Mouse (Mus musculus) yolk sac, embryonic 10.5 days (tissue): ENCODE data around the gene AW551984.

Source experiments
- DNase-seq: peaks from one replicate; pipeline ENCODE4 v3.0.0-alpha.2; 2017; ENCODE audit warnings: low spot score

The AW551984 gene

DNA sequence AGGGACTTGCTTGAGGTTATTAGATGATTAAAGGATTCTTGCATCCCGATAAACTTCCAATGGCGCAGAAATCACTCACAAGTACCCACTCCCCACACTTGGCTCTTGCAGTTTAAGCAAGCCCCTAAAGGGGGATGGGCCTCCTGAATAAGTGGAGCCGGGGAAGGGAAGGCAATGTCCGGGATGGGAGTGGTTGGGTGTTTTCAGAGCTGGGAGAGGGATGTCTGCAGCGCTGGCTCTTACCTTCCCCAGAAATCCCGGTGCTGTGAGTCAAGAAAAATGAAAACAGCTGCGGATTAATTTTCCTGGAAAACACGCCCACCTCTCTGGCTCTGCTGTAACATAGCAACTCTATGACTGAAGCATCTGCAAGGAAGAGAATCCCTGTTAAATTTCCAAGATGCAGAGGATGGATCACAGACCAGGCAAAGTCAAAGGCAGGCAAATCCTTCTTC is at the start of gene AW551984:
AW551984 (minus strand) TSS at position 405 of the 455 bp plus-strand sequence.
- DNase-seq = peak; percentile 16

DNA sequence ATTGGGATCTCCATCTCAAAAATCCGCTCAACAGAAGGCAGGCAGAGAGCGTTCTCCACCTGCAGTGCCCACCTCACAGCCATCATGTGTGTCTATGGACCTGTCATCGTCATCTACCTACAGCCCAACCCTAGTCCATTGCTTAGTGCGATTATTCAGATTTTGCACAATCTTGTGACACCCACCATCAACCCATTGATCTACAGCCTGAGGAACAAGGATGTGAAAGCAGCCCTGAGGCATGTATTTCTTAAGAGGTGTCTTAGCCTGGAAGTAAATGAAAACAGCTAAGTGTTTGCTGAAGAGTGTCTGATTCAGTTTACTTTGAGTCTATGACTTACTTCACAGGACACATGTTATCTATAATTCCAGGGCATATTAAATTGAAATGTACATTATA is 43.2 kb upstream of the AW551984 start:
- no peak for DNase-seq

DNA sequence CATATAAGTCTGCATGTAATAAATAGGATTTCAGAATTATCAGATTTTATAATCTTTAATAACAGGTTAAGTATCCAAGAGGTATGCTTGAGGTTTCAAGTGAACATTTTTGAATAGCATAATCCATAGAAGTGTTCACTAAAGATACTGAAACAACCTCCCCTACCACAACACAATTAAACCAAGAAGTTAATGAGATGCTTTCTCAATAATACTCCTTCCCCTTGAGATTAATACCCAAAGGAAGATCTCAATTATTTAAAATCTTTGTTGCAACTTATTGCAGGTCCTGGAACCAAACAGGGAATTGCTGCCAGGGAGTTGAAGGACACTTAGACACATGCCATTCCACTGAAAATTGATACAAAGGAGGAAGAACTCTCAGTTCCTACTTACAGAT is 40.6 kb upstream of the AW551984 start, which contains the start of gene Olfr961:
Olfr961 (plus strand) TSS at position 301 of the 400 bp plus-strand sequence.
- DNase-seq = no peak

DNA sequence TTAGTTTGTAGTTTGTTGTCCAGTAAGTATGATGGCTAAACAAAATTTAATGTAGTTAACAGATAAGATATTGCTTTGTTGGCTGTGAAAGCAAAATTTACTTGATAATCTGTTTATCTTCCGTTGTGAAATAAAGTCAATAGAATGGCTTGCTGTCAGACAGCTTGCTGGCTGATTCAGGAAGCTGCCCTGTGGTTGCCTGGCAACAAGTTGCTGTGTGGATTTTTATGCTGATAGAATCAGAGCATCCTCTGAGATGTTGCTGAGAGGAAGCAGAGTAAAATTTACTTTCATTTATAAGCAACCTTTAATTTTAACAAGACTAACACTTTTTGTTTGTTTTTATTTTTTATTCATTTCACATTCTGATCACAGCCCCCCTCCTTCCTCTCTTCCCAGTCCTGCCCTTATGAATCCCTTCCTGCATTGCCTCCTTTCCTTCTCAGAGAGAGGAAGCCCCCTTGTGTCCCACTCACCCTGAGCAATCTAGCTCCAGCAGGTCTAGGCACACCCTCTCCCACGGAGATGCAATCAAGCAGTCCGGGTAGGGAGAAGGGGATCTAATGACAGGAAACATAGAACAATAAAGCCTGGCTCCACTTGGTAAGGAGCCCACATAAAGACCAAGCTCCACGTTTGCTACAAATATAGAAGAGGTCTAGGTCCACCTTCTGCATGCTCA is 29.9 kb upstream of the AW551984 start:
- DNase-seq = no peak

DNA sequence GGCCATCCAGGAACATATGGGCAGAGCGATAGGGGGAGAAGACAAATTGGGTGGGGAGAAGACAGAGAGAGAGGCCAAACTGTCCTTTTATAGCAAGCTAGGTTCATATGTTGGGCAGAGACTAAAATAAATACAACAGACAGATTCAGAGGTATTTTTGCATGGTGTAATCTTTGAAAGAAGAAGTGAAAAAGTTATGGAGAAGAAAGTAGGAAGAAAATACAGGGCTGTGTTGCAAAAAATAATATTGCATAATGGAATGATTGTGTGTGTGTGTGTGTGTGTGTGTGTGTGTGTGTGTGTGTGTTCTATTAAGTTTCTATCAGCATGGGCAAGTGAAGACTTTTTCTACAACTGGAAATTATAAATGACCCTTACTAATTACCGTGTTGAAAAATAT is 24.9 kb upstream of the AW551984 start:
- no peak for DNase-seq

DNA sequence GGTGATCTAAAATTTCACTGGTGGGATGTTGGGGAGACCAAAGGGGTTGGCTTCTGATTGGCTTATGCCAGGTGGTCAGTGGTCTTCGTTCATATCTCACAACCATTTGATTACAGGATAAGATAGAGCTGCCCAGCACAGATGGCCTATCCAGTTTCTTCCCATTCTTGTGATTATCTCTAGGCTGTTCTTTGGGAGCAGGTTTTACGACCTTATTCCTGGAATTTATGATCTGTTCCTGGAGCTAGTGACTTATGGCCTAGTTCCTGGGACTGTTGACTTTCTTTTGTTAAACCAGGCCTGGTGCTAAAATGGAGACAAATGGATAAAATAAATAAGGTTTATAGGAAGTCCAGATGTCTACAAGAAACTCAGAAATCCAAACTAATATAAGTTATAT is 20.5 kb upstream of the AW551984 start:
- no peak for DNase-seq

DNA sequence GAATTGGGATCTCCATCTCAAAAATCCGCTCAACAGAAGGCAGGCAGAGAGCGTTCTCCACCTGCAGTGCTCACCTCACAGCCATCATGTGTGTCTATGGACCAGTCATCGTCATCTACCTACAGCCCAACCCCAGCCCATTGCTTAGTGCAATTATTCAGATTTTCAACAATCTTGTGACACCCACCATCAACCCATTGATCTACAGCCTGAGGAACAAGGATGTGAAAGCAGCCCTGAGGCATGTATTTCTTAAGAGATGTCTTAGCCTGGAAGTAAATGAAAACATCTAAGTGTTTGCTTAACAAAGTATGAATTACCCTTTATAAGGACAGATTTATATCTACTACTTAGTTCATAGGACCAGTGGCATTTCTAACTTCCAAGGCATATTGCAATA is 19.6 kb upstream of the AW551984 start:
- no peak for DNase-seq

DNA sequence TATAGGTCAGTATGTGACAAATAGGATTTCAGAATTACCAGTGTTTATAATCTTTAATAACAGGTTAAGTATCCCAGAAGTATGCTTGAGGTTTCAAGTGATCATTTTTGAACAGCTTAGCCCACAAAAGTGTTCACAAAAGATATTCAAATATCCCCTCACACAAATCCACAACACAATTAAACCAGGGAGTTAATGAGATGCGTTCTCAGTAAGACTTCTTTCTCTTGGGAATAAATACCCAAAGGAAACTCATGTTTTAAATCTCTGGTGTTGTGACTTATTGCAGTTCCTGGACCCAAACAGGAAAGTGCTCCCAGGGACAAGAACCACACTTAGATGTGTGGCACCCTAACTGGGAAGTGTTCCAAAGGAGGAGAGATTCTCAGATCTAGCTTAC is 16.9 kb upstream of the AW551984 start, which contains the start of gene Olfr960:
Olfr960 (plus strand) TSS at position 301 of the 400 bp plus-strand sequence.
- DNase-seq = no peak

DNA sequence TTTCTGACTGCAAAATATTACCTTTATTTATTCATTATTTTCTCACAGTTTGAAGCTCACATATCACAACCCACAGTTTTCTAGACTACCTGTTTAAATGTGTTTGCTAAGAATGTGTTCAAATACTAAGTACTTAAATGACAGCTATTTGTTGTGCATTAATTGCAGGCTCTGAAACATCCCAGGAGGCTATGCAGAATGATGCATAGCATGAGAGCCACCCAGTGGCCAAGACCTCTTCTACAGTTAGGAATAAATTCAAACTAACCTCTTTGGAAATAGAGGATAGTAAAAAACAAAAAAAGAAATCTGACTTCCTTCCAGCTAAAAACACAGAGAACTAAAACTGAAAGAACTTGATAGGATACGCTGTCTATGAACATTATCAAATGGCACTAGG is 7.8 kb upstream of the AW551984 start:
- DNase-seq = no peak

DNA sequence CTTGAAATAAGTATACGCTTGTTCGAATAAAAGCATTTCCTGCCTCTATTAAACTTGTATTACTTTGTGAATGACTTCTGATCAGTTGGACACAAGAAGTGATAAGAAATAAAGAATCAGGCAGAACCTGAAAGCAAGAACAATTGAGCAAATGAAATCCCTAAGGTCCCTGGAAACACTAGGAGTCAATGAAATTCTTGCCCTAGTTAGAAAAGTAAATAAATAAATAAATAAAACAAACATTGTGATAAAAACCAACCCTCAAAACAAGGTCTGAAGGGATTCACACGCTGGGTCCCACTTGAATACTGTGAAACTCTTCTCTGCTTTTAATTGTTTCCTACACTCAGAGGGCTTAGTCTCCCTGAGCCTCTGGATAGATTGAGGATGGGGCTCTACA is 6.2 kb upstream of the AW551984 start, which contains the start of gene Olfr148:
Olfr148 (plus strand) TSS at position 301 of the 400 bp plus-strand sequence.
- no peak for DNase-seq

DNA sequence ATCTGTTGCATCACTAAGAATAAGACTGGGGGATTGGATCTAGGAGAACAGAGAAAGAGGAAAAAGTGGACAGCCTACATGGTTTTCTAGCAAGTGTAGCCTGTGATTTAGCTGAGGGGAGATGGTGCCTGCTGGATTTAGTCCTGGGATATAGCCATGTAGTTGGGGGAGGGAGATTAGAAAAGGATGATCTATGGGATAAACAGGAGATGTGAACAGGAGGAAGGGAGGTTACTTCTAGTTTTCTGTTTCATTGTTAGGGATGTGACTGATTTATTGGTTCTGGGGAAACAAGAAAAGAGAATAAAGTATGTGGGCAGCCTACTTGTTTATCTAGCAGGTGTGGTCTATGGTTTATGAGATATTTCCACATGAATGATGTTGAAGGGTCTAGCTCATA is 4.3 kb upstream of the AW551984 start:
- no peak for DNase-seq

DNA sequence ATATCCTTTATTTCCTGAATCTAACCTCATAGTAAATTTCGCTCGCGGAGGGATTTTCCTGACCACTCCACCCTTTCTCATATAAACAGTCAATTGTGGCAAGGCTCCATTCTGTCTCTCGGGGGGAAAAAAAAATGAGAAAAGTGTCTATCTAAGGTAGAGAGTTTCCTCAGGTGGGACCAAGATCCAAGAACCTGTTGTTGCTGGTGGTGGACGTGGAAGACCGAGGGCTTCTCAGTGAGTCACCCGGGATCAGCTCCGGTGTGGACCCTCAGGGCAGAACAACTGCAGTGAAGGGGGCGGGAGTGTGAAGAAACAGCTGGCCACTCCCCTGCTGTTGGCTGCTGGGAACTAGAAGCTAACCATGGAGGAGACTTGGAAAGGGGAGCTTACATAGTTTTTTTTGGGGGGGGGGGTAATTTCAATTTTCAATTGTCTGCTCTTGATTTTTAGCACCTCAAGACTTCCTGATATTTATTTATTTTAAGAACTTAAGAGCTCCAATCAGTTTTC is 814 bp downstream of the AW551984 start:
- DNase-seq = peak; percentile 7

DNA sequence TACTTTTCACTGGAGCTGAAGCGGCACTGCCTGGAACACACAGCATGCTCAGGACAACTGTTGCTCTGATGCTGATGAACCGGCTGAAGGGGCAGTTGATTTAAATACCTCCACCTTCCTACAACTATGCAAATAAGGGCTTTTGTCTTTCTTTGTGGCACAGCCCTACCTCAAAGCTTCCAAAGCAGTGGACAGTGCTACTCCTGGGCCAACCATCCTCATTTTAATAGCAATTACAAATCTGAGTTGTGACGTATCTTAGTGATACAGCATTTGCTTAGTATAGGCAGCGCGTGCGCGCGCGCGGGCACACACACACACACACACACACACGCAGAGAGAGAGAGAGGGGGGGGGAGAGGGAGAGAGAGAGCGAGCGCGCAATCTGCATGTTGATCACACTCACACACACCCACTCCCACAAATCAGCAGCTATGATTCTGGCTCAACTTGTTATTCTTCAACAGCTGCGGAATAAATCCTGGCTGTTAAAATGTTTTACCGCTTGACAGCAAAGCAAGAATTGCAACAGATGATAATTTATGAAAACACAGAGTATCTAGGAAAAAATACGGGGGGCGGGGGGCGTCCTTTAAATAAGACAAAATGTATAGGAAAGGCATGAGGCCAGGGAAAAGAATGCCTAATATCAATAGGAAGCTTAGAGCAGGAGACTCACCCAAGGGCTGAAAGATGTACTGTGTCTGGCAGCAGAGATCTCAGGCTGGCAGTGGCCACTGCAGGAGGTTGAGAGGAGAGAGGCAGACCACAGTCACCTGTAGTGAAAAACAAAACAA is 1.5 kb downstream of the AW551984 start:
- peak; percentile 11 for DNase-seq

DNA sequence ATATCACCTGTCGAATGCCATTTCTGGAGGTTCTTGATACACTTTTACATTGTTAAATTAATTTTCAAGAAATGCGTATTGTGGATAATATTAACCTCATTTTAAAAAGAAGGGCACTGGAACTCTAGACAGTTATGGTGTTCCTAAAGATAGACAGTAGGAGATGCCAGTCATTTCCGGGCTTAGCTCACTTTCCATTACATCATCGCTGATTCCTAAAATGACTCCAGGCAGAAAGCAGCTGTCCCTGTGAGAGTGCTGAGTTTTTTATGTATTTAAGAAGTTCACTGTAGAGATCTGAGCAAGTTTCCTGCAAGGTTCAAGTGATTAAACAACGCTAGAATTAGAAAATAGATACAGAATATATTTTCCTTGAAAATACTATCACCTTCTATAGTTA is 27.2 kb downstream of the AW551984 start:
- no peak for DNase-seq

DNA sequence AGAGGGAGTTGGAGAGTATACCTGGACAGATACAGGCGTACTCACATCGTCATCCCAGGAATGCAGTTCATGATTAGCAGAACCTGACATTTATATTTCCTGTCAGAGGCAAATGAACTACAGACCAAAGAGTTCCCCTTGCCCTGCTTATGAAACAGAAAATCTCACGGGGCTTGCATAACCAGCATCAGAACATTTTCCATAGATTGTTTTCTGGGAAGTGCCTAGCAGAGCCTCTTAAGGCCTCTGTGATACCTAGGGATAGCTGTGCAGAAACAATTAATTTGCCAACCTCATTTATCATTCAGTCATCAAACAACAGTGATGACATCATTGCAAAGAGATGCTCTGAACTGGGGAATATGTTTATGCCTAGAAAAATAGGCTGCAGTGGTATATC is 28.7 kb downstream of the AW551984 start, which contains the start of gene Olfr959:
Olfr959 (minus strand) TSS at position 101 of the 400 bp plus-strand sequence.
- no peak for DNase-seq

DNA sequence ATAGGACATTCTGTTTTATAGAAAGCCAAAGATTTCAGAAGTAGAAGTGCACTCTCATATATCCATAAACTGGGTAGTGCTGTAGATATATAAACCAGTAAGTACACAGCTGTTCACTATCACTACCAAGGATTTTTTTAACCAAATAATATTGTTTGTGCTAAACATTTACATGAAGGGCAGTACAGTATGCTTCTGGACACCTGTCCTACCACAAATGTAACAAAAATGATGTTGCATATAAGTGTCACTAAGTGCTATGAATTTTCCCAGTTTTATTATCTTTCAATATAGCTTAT is 45.9 kb downstream of the AW551984 start:
- no peak for DNase-seq

DNA sequence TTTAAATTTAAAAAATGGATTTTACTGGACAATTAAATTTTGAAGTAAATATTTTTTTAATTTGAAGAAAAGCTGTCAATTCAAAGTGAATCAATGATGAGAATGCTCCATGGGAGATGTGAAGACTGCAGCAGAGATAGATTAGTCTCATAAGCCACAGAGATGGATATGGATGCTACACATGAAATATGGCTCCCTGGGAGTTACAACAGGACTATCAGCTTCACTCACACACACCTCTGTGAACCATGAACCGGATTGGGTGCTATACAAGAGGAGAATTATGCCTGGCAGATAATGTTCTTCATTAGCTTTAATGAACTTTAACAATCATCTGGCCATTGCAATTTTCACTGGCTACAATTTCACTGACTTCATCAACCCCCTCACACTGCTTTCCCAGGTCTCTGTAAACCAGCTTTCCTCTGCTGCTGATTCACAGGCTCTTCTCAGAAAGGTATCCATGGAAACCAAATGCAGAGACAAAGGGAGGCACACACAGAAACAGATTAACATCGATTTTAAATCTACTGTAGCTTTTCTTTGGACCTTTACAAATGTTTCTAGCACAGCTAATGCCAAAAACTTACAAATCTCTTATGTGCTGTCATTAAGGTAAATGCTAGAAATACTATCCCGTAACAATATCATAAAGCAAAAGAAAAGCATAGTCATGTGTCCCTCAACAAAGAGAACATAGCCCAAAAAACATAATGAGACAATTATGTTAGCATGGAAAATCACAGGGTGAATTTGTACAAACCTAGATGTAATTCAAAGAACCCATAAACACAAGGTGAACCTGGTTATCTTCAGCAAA is 46.5 kb downstream of the AW551984 start:
- no peak for DNase-seq

DNA sequence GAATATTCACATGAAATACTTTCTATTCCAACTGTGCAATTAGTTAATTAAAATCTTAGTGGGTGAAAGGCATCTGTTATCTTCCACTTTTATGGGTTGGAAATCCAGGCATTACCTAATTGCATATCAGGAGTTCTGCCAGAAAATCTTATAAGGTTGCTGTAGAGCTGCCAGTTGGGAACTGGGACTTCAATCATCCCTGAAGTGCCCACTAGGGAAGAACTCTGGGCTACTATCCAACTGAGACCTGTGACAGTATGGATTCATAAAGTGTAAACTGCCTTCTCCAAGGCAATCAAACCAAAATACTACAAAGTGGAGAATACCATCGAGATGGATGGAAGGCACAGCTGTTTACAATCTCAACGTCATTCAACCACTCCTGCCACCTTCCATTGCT is 50.3 kb downstream of the AW551984 start, which contains the start of gene Olfr958:
Olfr958 (minus strand) TSS at position 109 of the 400 bp plus-strand sequence.
- DNase-seq = no peak

DNA sequence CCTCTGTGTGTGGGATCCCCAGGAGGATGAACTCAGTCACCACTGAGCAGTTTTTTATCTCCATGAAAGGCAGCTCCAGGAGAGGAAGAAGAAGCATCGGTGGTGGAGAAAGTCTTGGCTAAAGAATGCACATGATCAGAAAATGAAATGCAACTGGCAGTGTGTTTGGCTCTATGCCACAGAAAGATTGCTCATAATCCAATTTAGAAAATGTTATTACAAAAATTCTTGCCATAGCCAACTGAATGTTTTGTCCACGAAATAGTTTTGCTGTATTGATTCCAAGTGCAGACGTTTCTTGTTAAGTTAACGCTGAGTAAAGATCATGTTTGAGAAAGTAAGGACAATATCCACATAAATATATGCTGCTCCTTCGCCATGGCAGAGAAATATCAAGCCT is 53.4 kb downstream of the AW551984 start:
- DNase-seq = no peak
